Mouse (Mus musculus): Measurements from ENCODE around the gene Lzic. TPM values are rescaled to one million over a fixed set of nuclear protein-coding genes. Genes with fewer than 3 reads are reported as not detected.

The Lzic gene
- polyA plus RNA-seq (2015; fragmentation: Nextera tagmentation; extraction: Ambion mirVana), result 35.2 and 40.7 TPM in 2 replicates

- H3K4me2 ChIP-seq (ENCODE audit: low read depth, low read length), result peak within 1 kb of the TSS; percentile 92
- peak within 1 kb of the TSS; percentile 82 for H3K9ac ChIP-seq (ENCODE audit: low read length)
- H3K4me3 ChIP-seq (ENCODE audit: low read length), result peak within 1 kb of the TSS; percentile 81
- no peaks in the 10 kb centered on the region for H3K9me3 ChIP-seq (ENCODE audit: control insufficient read depth, low read length)
- peak within 1 kb of the TSS; percentile 79 for H3K27ac ChIP-seq (ENCODE audit: low read length)
- peaks cover 10% of the 10 kb centered on the region; the same call in 1 of the 2 replicates for H3K36me3 ChIP-seq (ENCODE audit: control insufficient read depth, insufficient read depth, low read length)
- under 1% methylated on average over 54 of the region's 60 CpGs for whole genome bisulfite sequencing
- peak; percentile 99 for ATAC-seq (ENCODE audit: low read depth)
- no peaks in the 10 kb centered on the region for H3K27me3 ChIP-seq (ENCODE audit: control insufficient read depth, insufficient read depth, low read depth, low read length)
- H3K4me1 ChIP-seq (replicated peaks; ENCODE audit: control insufficient read depth, insufficient read depth, low read length), result peaks cover 11% of the 10 kb centered on the region
Measured at GRCm38 (mm10) chr4:149485053-149485824, at the start of gene Lzic, which contains the start of gene Nmnat1. Lzic (plus strand) TSS chr4:149485229. Nmnat1 (minus strand) TSS chr4:149485202.

- no peak overlapping the region for H3K4me3 ChIP-seq (ENCODE audit: low read length)
- no peaks in the 10 kb centered on the region; the same call in 1 of the 2 replicates for H3K4me1 ChIP-seq (replicated peaks; ENCODE audit: control insufficient read depth, insufficient read depth, low read length)
- WGBS, result 73% methylated on average over 8 of the region's 8 CpGs
- no peak overlapping the region for H3K9ac ChIP-seq (ENCODE audit: low read length)
- H3K27me3 ChIP-seq (ENCODE audit: control insufficient read depth, insufficient read depth, low read depth, low read length), result no peaks in the 10 kb centered on the region
- ATAC-seq (ENCODE audit: low read depth), result no peak
- H3K36me3 ChIP-seq (ENCODE audit: control insufficient read depth, insufficient read depth, low read length), result no peaks in the 10 kb centered on the region
- H3K27ac ChIP-seq (ENCODE audit: low read length), result no peak overlapping the region
- H3K9me3 ChIP-seq (ENCODE audit: control insufficient read depth, low read length), result no peaks in the 10 kb centered on the region
- H3K4me2 ChIP-seq (ENCODE audit: low read depth, low read length), result no peak overlapping the region
Measured at GRCm38 (mm10) chr4:149440576-149440975, 44.5 kb upstream of the Lzic start.

GRCm38 (mm10) chr4:149442436-149442835 lies 42.6 kb upstream of the Lzic start:
- no peak for ATAC-seq (ENCODE audit: low read depth)
- 17% methylated on average over 3 of the region's 3 CpGs for WGBS
- Histone ChIP-seq H3K9me3 (ENCODE audit: control insufficient read depth, low read length) (no peaks in the 10 kb centered on the region), H3K27ac (ENCODE audit: low read length) (0 out of 2 replicates have a peak overlapping the region, but pooled peaks have one; percentile 38), H3K4me3 (ENCODE audit: low read length) (no peak overlapping the region), H3K4me1 (replicated peaks; ENCODE audit: control insufficient read depth, insufficient read depth, low read length) (peaks cover 6% of the 10 kb centered on the region), H3K36me3 (ENCODE audit: control insufficient read depth, insufficient read depth, low read length) (no peaks in the 10 kb centered on the region), H3K27me3 (ENCODE audit: control insufficient read depth, insufficient read depth, low read depth, low read length) (no peaks in the 10 kb centered on the region), H3K4me2 (ENCODE audit: low read depth, low read length) (no peak overlapping the region), H3K9ac (ENCODE audit: low read length) (no peak overlapping the region)

- no peak overlapping the region for H3K4me3 ChIP-seq (ENCODE audit: low read length)
- H3K27ac ChIP-seq (ENCODE audit: low read length), result no peak overlapping the region
- no peaks in the 10 kb centered on the region for H3K9me3 ChIP-seq (ENCODE audit: control insufficient read depth, low read length)
- H3K27me3 ChIP-seq (ENCODE audit: control insufficient read depth, insufficient read depth, low read depth, low read length), result no peaks in the 10 kb centered on the region
- no peaks in the 10 kb centered on the region for H3K36me3 ChIP-seq (ENCODE audit: control insufficient read depth, insufficient read depth, low read length)
- H3K4me1 ChIP-seq (replicated peaks; ENCODE audit: control insufficient read depth, insufficient read depth, low read length), result peaks cover 6% of the 10 kb centered on the region
- peak overlapping the region; percentile 67 for H3K4me2 ChIP-seq (ENCODE audit: low read depth, low read length)
- H3K9ac ChIP-seq (ENCODE audit: low read length), result peak overlapping the region; percentile 73; the same call in 1 of the 2 replicates
- ATAC-seq (ENCODE audit: low read depth), result no peak
- 52% methylated on average over 1 of the region's 1 CpGs for WGBS
Measured at GRCm38 (mm10) chr4:149444465-149444864, 40.6 kb upstream of the Lzic start.

- WGBS, result under 1% methylated on average over 36 of the region's 36 CpGs
- Histone ChIP-seq H3K27ac (ENCODE audit: low read length) (peak overlapping the region; percentile 89), H3K9ac (ENCODE audit: low read length) (peak overlapping the region; percentile 73), H3K27me3 (ENCODE audit: control insufficient read depth, insufficient read depth, low read depth, low read length) (no peaks in the 10 kb centered on the region), H3K9me3 (ENCODE audit: control insufficient read depth, low read length) (no peaks in the 10 kb centered on the region), H3K36me3 (ENCODE audit: control insufficient read depth, insufficient read depth, low read length) (no peaks in the 10 kb centered on the region), H3K4me3 (ENCODE audit: low read length) (peak overlapping the region; percentile 41), H3K4me2 (ENCODE audit: low read depth, low read length) (peak overlapping the region; percentile 67), H3K4me1 (replicated peaks; ENCODE audit: control insufficient read depth, insufficient read depth, low read length) (peaks cover 6% of the 10 kb centered on the region)
- ATAC-seq (ENCODE audit: low read depth), result peak; percentile 98
Measured at GRCm38 (mm10) chr4:149444964-149445701, 39.9 kb upstream of the Lzic start.

GRCm38 (mm10) chr4:149445868-149446267 lies 39.2 kb upstream of the Lzic start:
- no peaks in the 10 kb centered on the region for H3K9me3 ChIP-seq (ENCODE audit: control insufficient read depth, low read length)

GRCm38 (mm10) chr4:149446309-149446708 lies 38.7 kb upstream of the Lzic start:
- H3K4me2 ChIP-seq (ENCODE audit: low read depth, low read length), result peak overlapping the region; percentile 67; the same call in 1 of the 2 replicates
- peak overlapping the region; percentile 39 for H3K9ac ChIP-seq (ENCODE audit: low read length)
- no peaks in the 10 kb centered on the region for H3K9me3 ChIP-seq (ENCODE audit: control insufficient read depth, low read length)
- 56% methylated on average over 1 of the region's 1 CpGs for WGBS
- peaks cover 6% of the 10 kb centered on the region for H3K4me1 ChIP-seq (replicated peaks; ENCODE audit: control insufficient read depth, insufficient read depth, low read length)
- peak overlapping the region; percentile 72 for H3K27ac ChIP-seq (ENCODE audit: low read length)
- no peak for ATAC-seq (ENCODE audit: low read depth)
- no peaks in the 10 kb centered on the region for H3K36me3 ChIP-seq (ENCODE audit: control insufficient read depth, insufficient read depth, low read length)
- H3K4me3 ChIP-seq (ENCODE audit: low read length), result peak overlapping the region; percentile 41; the same call in 1 of the 2 replicates
- no peaks in the 10 kb centered on the region for H3K27me3 ChIP-seq (ENCODE audit: control insufficient read depth, insufficient read depth, low read depth, low read length)

More at GRCm38 (mm10) chr4:149445868-149446267, 39.2 kb upstream of the Lzic start:
- Histone ChIP-seq H3K27me3 (ENCODE audit: control insufficient read depth, insufficient read depth, low read depth, low read length) (no peaks in the 10 kb centered on the region), H3K27ac (ENCODE audit: low read length) (peak overlapping the region; percentile 72), H3K4me2 (ENCODE audit: low read depth, low read length) (peak overlapping the region; percentile 67), H3K36me3 (ENCODE audit: control insufficient read depth, insufficient read depth, low read length) (no peaks in the 10 kb centered on the region), H3K4me1 (replicated peaks; ENCODE audit: control insufficient read depth, insufficient read depth, low read length) (peaks cover 6% of the 10 kb centered on the region), H3K9ac (ENCODE audit: low read length) (peak overlapping the region; percentile 39), H3K4me3 (ENCODE audit: low read length) (peak overlapping the region; percentile 41; the same call in 1 of the 2 replicates)
- peak; percentile 51 for ATAC-seq (ENCODE audit: low read depth)
- 2% methylated on average over 11 of the region's 11 CpGs for WGBS

GRCm38 (mm10) chr4:149450636-149451035 lies 34.4 kb upstream of the Lzic start:
- H3K27ac ChIP-seq (ENCODE audit: low read length), result no peak overlapping the region
- H3K36me3 ChIP-seq (ENCODE audit: control insufficient read depth, insufficient read depth, low read length), result no peaks in the 10 kb centered on the region
- no peak for ATAC-seq (ENCODE audit: low read depth)
- H3K27me3 ChIP-seq (ENCODE audit: control insufficient read depth, insufficient read depth, low read depth, low read length), result no peaks in the 10 kb centered on the region
- no peaks in the 10 kb centered on the region; the same call in 1 of the 2 replicates for H3K9me3 ChIP-seq (ENCODE audit: control insufficient read depth, low read length)
- no peak overlapping the region for H3K9ac ChIP-seq (ENCODE audit: low read length)
- 66% methylated on average over 3 of the region's 3 CpGs for WGBS
- H3K4me2 ChIP-seq (ENCODE audit: low read depth, low read length), result no peak overlapping the region
- no peak overlapping the region for H3K4me3 ChIP-seq (ENCODE audit: low read length)
- H3K4me1 ChIP-seq (replicated peaks; ENCODE audit: control insufficient read depth, insufficient read depth, low read length), result peaks cover 5% of the 10 kb centered on the region

- Histone ChIP-seq H3K4me2 (ENCODE audit: low read depth, low read length) (no peak overlapping the region), H3K4me1 (replicated peaks; ENCODE audit: control insufficient read depth, insufficient read depth, low read length) (no peaks in the 10 kb centered on the region), H3K36me3 (ENCODE audit: control insufficient read depth, insufficient read depth, low read length) (no peaks in the 10 kb centered on the region), H3K4me3 (ENCODE audit: low read length) (no peak overlapping the region), H3K9me3 (ENCODE audit: control insufficient read depth, low read length) (no peaks in the 10 kb centered on the region; the same call in 1 of the 2 replicates), H3K27me3 (ENCODE audit: control insufficient read depth, insufficient read depth, low read depth, low read length) (no peaks in the 10 kb centered on the region), H3K27ac (ENCODE audit: low read length) (no peak overlapping the region), H3K9ac (ENCODE audit: low read length) (no peak overlapping the region)
- WGBS, result 77% methylated on average over 4 of the region's 4 CpGs
- no peak for ATAC-seq (ENCODE audit: low read depth)
Measured at GRCm38 (mm10) chr4:149453656-149454055, 31.4 kb upstream of the Lzic start.
